Mouse (Mus musculus) cerebral cortex, adult 2 months (tissue): ENCODE measurements around the gene Tle6.

ENCODE experiments used
- WGBS: fragments of 180-500 bp; shearing (Covaris S2); methylation state at CpG from one replicate; pipeline ENCODE4 v1.1.7; 2018; 5-methylcytosine and 5-hydroxymethylcytosine counted together

Gene Tle6

DNA sequence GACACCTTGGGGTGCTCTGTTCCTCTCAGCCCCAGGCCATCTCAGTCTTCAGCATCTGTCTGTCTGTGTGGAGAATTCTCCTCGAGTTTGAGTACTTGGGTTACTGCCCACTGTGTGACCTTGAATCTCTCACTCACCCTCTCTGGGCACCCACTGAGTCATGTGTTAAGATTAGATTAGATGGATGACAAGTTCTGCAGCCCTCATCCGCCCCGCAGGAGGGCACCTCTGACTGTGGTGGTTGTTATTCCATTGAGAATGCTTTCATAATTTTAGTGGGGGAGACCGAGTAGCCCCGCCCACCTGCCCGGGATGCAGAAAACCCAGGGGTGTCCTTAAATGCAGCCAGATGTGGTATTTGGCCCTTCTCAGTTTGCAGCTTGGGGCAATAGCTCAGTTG is 37.4 kb downstream of the Tle6 start:
- 43% methylated on average over 6 of the region's 6 CpGs for WGBS

DNA sequence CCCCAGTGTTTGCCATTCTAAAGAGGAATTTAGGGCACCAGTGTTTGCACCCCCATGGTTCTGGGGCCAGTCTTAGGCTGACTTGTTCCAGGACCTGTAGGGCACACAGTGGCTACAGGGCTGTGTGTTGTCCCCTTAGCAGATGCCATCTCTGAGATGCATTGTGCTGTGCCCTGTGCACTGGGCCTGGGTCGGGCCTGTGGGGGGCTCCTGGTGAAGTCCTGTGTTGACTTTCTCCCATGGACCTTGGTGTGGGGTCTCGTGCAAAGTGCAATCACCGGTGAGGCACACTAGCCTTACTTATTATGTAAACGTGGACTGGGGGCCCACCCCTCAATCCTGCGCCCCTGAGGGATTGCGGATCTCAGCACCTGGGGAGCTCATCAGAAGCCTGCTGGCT is 38.5 kb downstream of the Tle6 start:
- 87% methylated on average over 6 of the region's 6 CpGs for WGBS

DNA sequence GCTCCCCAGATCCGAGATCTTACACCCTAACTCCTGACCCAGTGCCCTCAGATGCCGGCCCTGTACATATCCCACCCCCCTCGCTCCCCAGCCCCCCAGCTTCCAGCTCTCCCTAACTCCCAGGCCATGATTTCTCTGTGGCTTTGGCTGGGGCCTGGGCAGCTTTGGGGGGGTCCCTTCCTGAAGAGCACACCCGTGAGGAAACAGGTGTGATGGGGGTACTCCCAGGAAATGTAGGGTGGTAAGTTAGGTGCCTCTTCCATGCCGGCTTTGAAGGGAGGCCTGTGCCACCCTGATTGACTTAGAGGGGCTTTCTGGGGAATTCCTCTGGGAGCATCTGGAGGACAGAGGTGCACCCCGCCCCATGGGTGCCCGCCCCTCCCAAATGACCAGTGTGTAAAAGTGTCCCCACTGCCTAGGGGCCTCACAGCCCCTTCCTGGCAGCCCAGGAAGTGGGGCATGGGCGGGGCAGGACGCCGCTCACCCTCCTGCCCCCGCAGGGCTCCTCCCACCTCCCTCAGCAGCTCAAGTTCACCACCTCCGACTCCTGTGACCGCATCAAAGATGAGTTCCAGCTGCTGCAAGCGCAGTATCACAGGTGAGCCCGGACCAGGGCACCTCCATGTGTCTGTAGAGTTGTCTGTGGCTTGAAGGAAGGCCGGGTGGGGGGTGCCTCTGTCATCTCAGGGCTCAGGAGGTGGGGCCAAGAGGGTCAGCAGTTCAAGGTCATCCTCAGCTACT is 40.0 kb downstream of the Tle6 start:
- 34% methylated on average over 16 of the region's 16 CpGs for WGBS

DNA sequence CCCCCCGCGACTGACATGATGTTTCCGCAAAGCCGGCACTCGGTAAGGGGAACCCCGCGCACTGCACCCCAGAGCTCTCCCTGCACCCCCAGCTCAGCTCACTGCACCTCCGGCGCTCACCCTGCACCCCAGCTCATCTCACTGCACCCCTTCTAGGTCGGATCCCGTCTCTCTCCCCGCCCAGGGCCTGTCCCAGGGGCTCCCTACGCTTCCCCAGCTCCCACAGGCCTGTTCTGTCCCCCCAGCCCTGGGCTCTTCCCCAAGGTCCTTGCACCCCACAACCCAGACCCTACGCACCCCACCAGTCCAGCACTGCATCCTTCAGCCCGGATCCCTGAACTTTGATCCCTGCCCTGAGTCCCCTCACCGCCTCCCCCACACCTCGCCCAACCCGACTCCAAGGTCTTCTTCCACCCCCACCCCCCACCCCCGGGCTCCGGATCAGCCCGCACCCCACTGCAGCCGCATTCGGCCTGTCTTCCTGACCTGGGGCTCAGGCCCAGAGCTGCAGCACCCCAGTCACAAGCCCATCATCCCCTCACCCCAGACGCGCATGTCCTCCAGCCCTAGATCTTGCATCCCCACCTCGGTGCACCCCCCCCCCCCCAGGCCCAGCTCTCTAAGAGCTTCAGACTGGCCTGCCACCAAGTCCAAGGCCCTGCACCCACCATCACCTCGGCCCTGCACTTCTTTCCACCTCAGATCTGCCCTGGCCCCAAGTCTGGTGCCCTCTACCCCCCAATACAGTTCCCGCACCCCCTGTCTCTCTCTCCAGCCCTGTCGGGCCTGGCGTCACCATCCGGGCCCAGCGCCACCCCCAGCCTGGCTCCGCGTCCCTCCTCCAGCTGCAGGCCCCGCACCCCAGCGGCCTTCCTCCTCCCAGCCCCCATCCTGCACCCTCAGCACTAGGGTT is 41.0 kb downstream of the Tle6 start:
- WGBS, result under 1% methylated on average over 36 of the region's 36 CpGs

DNA sequence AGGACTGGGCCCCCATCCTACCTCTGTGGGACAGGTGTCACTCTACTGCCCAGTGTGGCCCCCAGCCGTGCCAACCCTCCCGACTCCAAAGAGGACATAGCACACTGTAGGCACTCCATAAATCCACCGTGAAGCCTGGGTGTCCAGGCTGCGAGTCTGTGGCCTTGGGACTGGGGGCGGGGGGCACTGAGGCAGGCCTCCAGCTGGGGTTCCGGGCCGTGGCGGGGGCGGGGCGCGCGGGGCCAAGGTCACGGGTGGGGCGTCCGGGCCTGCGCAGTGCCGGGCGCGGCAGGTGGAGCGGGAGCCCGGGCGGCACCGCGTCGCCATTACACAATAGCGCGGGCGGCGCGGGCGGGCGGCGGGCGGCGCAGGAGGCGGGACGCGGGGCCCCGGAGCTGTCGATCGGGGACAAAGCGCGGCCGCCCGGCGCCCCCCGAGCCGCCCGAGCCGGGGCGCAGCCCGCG is 41.7 kb downstream of the Tle6 start, which contains the start of gene Aes:
Gene Aes (plus strand): TSS at position 326 of the 464 bp plus-strand sequence.
- WGBS, result under 1% methylated on average over 50 of the region's 53 CpGs

DNA sequence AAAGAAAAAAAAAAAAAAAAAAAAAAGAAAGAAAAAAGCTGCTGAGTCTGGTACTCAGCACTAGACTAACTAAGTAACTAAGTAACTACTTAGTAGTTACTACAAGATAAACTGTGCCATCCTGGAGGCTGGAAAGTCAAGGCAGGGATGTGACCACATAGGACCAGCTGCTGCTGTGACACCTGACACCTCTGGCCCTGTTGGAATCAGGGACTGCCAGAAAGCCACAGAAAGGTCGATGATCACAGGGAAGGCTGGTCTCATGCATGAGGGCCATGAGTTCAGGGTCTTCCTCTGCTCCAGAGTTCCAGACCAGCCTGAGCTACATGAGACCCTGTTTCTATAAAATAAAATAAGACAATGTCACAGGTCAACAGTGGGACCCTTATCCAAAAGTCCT is 43.4 kb downstream of the Tle6 start:
- WGBS, result 61% methylated on average over 1 of the region's 1 CpGs

DNA sequence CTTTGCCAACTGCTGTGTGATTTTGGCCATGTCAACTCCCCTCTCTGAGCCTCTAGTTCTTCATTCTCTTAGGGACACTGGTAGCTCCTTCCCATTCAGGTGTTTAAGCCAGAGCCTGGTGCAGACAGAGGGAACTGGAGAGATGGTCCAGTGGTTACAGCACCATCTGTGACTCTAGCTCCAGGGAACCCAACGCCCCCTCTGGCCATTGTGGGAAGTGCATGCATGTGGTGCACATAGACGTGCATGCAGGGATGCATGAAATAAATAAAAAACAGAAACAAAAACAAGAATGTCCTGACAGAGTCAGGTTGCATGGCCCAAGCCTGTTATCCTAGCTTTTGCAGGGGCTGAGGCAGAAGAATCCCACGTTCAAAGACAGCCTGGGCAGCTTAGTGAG is 44.6 kb downstream of the Tle6 start:
- 81% methylated on average over 3 of the region's 3 CpGs for WGBS

DNA sequence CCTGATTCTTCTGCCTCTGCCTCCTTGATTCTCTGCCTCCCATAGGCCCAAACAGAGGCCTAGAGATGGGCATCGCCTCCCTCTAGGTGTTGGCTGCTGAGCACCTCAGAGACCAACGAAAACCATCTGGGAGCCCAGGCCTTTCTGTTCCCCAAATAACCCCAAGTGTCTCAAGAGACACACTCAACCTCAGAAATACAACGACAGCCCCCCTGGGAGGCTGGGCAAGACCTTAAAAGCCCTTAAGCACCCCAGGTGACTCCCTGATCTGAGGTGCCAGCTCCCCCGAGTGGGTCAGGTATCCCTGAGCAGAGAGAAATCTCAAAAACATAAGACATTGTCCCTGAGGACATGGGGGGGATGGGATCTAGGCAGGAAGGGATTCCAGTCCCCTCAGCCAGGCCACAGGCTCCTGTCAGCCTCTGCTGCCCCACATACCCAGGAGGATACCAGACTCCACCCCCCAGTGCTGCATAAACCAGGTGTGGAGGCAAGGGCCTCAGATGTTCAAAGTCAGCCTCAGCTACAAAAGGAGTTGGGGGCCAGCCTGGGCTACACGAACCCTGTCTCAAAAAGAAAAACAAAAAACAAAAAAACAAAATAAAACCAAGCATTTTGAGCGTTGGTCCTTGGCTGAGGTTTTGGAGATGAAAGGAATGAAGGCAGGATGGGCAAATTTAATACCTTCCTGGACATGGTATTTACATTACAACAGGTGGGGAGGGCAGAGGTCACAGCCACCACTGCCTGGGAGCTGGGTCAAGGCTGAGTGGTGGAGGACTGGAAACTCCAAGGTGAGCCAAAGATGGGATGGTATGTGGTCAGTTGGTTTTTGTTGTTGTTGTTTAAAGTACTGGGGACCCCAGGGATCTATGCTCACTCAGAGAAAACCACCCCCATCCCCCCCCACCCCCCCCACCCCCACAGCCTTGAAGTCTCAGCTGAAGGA is 46.8 kb downstream of the Tle6 start:
- WGBS, result 88% methylated on average over 6 of the region's 6 CpGs

DNA sequence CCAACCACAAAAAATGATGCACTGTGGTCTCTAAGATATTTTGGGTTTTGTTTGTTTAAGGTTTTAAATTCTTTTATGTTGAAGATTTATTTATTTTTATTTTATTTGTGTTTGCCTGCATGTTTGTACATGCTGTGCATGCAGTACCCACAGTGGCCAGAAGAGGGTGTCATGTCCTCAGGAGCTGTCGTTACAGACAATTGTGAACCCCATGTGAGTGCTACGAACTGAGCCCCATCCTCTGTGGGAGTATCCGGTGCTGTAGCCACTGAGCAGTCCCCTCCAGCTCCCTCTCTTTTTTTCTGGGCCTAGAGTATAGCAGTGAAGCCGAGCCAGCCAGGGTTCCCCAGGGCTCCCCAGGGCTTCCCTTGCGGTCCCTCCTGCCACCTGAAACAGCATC is 47.6 kb downstream of the Tle6 start:
- 90% methylated on average over 5 of the region's 5 CpGs for WGBS

DNA sequence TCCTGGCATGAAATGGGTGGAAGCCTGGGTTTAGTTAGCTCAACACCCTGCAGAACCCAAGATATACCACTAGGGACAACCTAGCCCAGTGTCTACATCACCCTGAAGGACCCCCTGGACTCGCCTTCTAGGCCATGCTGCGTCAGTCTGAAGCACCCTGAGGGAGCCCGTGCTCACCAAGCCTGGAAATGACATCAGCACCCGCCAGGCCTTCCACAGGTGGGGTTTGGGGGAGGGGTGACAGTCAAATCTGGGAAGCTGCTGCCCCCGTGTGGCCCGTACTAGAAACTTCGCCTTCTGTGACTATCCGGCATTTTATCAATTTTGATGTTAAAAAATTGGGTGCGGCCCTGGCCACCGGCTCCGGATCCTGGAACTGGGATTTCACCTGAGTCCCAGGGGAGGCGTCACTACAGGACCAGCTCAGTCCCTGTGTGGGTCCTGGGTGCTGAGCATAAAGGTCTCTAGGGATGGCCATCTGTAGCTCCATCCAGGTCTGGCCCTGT is 49.2 kb downstream of the Tle6 start:
- 2% methylated on average over 12 of the region's 12 CpGs for WGBS

DNA sequence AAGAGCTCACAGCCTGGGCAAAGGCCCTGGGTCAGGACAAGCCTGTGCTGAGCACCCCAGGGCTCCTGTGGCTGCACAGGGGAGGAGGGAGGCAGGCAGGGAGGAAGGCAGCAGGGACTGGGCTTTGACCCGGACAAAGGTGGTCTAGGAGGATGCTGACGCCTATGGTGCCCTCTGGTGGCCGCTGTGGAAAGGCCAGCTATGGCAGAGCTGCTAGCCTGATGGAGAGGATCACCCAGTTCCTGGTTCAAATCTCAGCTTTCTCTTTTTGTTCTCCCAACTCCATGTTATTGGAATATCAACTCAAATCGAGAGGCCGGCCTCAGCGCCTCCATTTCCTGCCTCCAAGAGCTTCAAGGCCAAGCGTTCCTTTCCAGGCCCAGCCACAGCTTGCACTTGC is 50.6 kb downstream of the Tle6 start:
- WGBS, result 15% methylated on average over 7 of the region's 7 CpGs

DNA sequence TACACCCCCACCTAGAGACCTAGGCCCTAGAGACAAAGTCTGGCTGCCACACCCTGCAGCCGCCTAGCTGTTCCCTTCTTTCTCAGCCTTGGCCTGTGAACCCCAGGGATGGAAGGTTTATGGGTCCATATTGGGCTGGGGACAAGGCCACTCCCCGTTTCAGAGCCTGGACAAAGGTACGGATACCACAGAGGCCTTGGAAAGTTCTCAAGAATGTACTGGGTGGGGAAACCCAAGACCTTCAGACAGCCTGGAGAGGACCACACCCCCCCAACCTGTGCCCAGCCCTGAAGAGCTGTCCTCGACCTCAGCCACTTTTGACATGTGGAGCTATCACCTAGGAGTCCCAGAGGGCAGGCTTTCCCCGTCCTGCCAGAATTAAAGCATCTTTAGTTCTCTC is 51.9 kb downstream of the Tle6 start:
- 89% methylated on average over 5 of the region's 5 CpGs for WGBS

DNA sequence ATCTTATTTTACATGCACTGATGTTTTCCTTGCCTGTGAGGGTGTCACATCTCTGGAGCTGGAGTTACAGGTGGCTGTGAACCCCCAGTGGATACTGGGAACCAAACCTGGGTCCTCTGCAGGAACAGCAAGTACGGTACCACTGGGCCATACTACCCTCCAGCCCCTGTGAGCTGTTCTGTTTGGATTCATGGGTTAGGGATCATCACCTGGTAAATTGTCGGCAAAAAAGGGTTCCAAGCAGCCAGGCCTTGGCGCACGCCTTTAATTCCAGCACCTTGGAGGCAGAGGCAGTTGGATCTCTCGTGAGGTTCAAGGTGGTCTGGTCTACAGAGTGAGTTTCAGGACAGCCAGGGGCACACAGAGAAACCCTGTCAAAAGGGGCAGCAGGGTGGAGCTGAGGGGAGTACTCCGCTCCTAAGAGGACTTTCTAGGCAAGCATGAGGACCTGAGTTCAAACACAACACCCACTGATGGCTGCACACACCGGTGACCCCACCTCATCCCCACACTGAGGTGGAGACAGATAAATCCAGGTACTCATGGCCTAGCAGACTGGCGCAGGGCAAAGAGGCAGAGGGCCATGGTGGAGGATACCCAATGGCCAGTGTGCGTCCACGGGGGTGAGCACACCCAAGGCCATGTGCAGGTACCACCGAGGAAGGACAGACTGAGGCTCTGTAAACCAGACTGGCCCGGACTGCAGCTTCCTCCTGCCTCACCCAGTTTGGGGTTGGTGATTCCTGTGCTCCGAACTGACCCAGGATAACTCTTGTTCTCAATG is 53.9 kb downstream of the Tle6 start:
- 94% methylated on average over 13 of the region's 13 CpGs for WGBS

DNA sequence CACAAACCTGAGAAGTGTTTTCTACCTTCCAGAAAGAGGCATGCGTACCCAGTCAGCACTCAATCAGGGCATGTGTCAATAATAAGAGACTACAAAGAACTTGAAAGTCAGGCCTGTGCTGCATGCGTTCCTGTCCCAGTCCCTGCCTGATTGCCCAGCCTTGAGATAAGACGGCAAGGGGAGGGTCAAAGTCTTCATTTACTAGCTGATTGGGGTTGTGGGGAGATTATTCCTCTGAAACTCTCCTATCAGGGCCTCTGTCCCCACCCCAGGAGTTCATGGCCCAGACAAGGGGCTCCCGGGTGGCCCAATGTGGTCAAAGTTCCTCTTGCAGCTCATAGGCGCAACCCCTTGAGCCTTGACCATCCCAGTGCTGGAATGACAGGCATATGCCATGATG is 54.5 kb downstream of the Tle6 start:
- 91% methylated on average over 5 of the region's 5 CpGs for WGBS

DNA sequence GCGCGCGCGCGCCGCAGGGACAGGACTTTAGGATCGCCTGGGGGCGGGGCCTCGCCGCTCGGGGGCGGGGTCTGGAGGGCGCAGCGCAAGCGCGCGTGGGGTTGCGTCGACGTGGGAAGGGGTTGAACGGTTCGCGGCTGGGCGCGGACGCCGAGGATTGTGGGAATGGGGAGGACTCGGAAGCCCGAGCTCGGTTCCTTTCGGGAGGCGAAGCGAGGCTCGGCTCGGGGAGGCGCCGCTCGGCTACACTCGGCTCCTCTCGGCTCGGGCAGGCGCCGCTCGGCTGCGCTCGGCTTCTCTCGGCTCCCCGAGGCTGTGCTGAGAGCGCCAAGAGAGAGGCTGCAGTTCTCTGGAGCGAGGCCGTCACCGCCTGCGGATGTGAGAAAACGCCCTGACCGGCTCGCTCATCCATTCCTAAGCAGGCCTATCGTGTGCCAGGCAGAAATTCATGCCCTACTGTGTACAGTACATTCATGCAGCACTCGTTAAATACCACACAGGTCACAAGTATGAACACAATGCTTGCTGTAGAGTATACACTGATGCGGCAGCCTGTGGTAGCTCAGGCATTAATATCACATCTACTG is 55.6 kb downstream of the Tle6 start, which contains the start of gene Gna11:
Gene Gna11 (minus strand): TSS at position 30 of the 587 bp plus-strand sequence.
- WGBS, result under 1% methylated on average over 58 of the region's 59 CpGs

DNA sequence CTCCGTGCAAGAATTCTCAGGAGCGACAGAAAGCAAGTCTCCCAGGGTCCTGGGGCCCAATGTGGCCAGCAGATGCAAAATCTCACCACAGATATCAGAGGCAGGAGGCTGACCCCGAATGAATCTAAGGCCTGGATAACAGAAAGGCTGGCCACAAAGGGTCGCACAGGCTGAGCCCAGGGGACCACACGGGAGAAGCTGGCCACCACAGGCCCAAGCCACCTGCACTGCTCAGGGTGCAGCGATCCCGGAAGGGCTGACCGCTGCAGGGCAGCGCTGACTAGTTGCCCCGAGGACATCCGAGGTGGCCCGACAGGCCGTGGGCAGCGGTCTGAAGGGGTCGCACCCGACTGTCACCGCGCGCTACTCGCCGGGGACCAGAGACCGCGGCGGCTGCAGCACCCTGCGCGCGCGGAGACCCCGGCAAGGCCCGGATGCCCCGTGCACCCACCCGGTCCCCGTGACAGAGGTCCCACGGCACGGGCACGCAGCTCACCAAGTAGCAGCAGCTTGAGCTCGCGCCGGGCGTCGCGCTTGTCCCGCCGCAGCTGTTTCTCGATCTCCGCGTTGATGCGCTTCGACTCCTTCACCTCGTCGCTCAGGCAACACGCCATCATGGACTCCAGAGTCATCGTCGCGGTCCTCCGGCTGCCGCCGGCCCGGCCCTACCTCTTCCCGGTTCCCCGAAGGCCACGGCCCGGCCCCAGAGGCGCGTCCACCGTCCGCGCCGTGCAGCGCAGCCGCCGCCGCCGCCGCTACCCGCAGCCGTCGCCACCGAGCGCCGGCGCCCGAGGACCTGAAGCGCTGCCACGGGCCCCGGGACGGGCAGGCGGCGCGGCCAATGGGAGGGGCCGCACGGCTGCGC is 56.3 kb downstream of the Tle6 start:
- under 1% methylated on average over 90 of the region's 93 CpGs for WGBS

DNA sequence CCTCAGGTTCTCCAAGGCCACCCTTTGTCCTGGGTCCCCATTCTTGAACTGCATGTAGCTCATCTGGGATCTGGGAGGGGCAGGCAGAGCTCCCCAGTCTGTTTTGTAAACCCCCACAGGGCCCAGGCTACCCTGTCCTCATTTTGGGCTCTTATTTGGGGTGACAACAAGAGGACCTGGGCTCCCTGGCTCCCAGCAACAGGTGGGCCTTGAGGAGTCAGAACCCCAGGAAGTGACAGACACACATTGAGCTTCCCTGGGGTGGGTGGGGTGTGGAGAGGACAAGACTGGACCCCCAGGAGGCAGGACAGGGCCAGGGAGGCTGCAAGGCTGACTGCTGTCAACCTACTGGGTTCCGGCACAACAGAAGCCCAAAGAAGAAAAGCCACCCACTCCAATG is 57.2 kb downstream of the Tle6 start:
- 28% methylated on average over 1 of the region's 1 CpGs for WGBS

DNA sequence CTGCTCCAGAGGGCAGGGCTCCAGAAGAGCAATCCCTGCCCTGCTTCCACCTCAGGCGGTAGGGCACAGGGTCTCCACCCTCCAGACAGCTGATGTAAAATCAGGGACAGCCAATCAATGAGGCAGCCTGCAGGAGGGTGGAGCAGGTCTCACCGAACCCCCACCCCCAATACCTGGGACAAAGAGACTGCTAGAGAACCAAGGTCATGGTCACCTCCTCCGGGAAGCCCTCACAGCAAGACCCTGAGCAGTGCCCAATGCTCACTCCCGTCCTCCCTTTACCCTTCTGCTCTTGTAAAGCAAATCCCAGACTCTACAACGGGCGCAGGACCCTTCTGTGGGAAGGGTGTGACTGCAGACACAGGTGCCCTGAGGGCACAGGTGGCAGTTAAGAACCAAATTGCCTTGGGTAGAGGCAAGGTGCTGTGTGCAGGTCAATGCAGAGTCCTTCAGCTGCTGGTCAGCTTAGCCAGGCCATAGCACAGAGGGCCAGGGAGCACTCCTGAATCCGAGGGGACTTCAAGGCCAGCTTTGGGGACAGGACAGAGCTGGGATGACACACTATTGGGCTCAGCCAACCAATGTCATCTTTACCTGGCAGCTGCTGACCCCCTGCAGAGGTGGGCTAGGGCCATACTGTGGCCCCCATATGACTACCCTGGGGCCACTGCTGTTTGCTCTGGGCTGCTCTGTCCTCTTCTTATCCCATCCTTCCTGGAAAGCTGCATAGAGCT is 58.0 kb downstream of the Tle6 start:
- 78% methylated on average over 7 of the region's 7 CpGs for WGBS

DNA sequence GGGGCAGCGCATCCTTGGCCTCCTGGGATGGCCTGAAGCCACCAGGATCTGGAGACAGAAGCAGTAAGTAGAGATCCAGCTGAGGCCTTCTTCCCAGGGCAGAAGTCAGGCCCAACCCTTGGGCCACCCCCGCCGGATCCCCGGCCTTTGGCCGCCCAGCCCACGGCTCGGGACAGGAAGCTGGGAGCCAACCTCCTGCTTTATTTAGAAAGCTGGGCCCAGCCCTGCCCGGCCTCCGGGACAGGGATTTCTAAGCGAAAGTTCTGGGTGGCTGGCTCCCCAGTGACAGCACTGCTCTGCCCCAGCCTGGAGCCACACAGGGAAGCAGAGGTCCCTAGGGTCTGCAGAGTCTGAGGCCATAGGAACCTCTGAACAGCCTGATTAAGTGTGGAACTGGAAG is 59.1 kb downstream of the Tle6 start:
- WGBS, result 67% methylated on average over 10 of the region's 10 CpGs
